Mouse (Mus musculus): ENCODE measurements around the gene Srcin1.

GRCm38 (mm10) chr11:97508198-97508597 is 67.8 kb downstream of the Srcin1 start:
- TF ChIP-seq CTCF (IDR thresholded peaks at IDR 0.05; ENCODE audit: low read depth, low read length) (no peak), GATA1 (IDR thresholded peaks at IDR 0.05; ENCODE audit: borderline replicate concordance, low read length) (no peak)
